Mouse (Mus musculus) right cerebral cortex, adult 18-20 months (tissue): ENCODE measurements around the gene Socs5.

Experiments used
- DNase-seq: peaks from one replicate; pipeline ENCODE4 v3.0.0; 2022; ENCODE audit warnings: mixed read lengths

Socs5 gene

DNA sequence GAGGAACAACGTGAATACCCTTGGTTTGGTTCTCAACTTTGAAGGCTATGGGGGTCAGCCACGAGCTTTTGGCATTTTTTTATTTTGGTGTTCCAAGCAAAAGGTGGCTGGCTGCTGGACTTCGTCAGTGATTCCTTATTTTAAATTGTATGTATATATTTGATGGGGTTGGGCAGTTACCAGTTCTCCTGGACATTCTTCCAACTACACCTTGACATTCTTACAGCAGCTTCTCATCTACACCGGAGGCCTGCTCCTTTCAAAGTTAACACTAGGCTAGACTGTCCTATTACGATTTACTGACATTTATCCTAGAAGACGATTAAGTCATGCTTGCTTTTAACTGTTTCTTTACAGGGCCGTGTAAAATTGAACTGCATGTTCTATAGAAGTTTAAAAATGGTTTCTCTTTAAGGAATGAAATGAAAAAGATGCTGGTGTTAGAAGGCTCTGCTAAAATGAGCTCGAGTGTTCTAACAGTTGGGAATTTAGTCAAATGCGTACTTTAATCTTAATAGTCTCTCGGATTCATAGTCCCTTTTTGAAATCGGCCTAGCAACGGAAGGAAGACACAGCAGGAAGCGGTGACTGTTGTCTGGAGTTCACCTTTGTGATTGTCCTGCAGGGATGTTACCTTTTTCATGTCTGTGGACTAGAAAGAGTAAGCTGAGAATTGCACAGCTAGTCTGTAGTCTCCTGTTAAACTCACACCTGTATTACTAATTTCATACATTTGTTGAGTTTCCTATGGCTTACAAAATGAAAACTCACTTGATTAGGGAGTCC is 1.2 kb downstream of the Socs5 start:
- DNase-seq: no peak

DNA sequence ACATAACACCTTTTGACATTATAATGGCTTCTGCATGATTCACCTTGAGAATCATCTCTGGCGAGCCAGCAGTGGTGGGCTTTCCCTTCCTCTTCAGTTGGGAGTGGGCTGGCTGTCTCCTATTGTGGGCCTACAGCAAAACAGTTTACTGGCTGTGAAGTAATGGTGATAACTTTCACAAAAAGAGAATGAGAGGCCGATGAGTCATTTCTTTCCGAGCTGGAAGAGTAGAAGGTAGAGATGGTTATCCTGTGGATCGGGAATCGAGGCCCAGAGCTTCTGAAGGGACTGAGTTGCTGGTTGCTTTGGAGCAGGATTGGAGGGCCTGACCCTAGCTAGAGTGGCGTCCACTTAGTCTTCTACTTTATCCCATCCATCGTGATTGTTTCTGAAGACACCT is 2.0 kb downstream of the Socs5 start:
- no peak for DNase-seq

DNA sequence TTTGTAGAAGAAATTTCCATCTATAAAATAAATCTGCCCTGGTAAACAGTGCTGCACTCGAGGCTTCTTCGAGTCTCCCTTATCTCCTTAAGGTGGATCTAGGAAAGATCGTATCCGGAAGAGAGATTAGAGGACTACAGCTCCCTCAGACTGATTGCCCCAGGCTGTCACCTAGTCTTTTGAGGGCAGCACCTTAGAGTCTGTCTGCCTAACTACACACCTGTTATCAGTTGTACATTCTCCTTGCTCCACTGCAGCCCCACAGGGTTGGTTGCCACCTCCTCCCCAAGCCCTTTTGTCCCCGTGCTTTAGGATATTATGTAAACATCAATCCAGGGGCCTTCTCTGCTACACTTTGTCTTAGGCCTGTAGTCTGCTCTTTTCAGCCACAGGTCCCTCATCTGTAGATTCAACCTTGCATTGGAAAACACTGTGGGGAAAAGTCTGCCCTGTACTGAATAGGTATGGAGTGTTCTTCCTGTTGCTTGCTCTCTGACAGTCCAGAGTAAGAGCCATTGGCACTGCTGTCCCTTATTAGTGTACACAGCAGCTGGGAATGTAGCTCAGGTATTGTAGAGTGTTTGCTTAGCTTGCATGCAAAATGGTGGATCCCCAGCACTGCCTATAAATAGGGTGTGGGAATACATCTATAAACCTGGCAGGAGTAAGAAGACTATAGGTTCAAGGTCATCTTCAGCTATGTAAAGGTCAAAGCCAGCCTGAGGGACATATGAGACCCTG is 5.5 kb downstream of the Socs5 start:
- no peak for DNase-seq

DNA sequence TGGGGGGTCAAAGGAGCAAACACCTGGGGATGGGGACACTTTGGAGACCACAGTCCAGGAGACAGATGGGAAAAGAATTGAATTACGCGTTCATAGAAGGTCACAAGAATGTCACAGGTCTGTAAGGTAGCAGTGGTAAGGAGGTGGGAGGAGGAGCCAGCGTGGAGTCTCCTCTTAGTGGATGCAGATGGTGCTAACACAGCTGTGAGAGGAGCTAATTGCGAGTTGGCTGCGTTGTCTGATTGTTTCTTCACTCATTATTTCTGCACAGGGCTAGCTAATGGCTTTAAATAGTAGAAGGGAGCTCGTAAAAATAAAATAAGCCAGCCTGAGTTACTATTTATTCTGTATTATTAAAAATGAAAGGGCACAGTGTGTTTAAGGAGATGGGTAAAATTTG is 8.1 kb downstream of the Socs5 start:
- DNase-seq: no peak

DNA sequence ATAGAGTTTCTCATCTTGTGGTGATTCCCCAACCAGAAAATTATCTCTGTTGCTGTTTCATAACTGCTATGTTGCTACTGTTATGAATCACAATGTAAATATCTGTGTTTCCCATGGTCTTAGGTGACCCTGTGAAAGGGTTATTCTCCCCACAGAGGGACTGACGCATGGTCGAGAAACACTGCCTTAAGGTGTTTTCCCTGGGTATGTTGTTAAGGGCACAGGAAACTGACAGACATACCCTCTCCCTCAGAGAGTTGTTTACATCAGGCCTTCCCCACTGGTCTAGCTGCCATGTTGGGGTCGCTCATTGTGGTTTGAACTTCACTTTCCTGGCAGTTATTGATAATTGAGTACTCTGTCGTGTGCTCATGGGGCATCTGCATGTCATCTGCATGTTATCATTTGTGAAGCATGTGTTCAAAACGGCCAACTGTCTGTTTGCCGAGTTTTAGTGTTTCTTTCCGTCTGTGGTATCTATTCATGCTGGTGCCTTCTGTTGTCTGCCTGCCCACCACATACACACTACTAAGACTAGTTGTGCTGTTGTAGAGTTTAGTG is 11.6 kb downstream of the Socs5 start:
- no peak for DNase-seq

DNA sequence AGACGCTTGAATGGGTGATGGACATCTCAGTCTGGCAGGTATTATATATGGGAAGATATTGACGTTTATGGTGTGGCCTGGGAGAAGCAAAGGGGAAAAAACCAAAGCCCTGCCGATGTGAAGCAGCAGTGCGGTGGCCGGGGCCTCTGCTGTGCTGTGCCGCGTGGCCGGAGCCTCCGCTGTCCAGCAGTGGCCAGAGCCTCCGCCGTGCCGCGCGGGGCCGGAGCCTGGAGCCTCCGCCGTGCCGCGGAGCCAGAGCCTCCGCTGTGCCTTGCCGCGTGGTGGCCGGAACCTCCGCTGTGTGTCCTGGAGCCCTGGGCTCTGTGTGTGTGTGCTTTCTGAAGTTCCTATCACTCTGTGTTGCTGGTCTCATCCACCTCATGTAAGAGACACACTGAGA is 17.9 kb downstream of the Socs5 start:
- DNase-seq: no peak

DNA sequence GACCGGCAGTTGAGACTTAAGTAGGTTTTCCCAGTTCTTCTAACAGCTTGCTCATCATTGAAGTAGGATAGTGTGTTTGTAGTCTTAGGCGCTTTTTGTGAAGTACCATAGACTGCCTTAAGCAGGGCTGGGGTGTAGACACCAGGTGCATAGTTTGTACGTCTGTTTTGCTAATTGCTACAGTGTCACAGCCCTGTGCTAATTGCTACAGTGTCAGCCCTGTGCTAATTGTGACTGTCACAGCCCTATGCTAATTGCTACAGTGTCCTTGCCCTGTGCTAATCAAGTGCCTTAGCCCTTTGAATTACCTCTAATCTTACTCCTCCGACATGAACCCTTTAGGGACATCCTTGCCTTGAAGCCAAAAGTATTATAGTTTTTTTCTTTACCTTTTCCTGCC is 24.8 kb downstream of the Socs5 start:
- DNase-seq: no peak

DNA sequence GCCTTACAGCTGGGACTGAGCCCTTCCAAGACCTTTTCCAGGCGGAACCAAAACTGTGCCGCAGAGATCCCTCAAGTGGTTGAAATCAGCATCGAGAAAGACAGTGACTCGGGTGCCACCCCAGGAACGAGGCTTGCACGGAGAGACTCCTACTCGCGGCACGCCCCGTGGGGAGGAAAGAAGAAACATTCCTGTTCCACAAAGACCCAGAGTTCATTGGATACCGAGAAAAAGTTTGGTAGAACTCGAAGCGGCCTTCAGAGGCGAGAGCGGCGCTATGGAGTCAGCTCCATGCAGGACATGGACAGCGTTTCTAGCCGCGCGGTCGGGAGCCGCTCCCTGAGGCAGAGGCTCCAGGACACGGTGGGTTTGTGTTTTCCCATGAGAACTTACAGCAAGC is 26.3 kb downstream of the Socs5 start:
- no peak for DNase-seq

DNA sequence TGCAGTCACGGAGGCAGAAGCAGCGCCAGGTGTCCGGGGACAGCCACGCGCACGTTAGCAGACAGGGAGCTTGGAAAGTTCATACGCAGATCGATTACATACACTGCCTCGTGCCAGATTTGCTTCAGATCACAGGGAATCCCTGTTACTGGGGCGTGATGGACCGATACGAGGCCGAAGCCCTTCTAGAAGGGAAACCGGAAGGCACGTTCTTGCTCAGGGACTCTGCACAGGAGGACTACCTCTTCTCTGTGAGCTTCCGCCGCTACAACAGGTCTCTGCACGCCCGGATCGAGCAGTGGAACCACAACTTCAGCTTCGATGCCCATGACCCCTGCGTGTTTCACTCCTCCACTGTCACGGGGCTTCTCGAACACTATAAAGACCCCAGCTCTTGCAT is 27.2 kb downstream of the Socs5 start:
- DNase-seq: no peak

DNA sequence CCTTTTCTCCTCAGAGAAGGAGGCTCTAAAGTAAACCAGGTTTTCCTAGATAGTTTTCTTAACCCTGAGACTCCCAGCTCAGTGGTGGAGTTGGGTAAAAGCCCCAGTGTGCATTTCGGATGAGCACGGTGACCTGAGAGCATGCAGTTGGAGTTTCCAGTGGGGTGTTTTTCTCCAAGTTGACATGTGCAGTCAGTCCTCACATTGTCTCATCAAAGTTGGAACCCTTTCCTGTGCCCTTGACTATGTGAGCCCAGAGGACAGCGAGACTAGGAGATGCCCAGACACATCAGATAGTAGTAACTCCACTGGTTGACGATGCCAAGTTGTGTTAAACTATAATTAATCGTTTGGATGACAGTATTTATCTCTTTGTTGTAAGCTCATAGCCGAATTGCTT is 28.3 kb downstream of the Socs5 start:
- DNase-seq: no peak

DNA sequence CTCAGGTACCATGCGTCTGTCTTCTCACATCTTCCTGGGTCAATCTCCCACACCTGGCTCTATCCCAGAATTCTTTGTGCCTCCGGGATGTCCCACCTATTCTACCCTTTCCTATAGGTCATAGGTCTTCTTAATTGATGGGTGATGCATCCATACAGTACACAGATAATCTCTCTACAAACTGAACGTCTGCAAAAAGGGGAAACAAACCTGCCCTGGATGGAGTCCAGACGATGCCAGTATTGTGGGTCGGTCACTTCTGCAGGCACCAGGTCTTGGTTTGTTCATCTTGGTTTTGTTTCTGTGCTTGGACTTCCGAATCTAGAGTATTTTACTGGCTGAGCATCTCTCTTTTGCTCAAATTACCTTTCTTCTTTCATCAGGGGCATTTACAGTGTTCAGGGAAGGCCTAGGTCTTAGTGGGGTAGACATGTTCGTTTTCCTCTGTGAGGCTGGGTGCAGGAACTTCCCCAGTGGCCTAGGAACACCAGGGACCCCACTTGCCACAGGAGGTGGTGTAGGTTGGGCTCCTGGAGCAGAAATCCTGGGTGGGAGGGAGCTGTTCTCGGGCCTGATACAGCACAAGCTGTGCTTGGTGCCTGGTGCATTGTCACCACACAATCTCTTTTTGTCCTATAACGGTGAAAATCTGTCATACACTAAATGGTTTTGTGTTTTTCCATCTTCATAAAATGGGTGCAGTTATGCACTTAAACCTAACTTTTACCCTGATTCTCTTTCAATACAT is 33.9 kb downstream of the Socs5 start:
- no peak for DNase-seq

DNA sequence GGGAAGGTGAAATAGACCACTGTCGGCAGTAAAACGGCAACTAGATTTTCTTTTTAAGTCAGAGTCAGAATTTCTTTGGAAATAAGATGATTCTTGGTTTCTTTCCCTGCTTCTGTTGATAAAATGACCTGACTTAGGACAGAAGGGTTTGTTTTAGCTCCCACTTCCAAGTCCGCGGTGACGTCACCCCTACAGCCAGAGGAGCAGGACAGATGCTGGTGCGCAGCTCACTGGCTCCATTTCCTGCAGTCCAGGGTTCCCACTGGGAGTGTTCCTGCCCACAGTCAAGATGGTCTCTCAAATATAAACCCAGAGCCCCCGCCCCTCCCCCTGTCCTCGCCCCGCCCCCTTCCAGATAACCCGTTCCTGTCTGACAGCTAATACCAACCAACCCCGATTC is 34.8 kb downstream of the Socs5 start:
- no peak for DNase-seq

DNA sequence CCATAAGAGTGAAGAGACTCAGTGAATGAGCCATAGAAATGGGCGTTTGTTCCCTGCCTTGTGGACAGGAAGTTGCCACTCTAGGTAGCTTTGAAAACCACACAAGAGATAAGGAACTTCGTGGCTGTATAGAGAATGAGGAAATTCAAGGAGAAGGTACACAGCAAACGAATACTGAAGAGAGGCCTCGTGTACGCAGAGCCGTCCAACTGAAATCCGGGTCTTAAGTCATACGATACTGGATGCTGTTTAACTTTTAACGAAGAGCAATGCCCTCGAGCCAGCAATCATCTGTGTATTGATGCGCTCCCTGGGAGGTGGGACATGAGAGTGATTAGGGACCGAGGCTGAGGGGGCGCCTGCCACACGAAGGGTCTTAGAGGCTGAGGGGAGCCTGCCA is 35.7 kb downstream of the Socs5 start:
- DNase-seq: no peak

DNA sequence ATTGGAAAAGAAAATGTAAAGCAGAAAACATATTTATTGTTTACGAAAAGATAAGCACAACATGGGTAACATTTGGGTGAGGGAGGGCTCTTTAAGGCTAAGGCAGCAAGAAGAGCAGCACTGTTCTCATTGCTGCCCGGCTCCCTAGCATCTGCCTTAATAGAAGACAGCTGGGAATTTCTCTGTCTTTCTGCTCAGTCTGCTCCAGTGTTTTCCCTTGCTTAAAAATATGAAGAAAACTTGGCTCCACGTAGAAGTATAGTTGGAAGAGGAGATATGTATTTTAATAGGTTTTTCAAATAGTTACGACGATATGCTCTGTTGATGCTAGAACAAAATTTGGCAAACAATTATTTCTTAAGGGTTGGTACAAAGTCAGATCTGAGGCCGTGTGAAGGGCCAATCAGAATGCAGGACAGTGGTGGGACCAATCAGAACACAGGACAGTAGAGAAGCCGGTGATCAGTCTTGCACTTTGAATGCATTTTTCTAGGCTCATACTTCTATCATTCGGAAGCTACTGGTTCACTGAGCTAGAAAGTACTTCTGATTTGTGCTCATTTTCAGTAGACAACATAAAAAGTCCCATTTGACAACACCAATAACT is 39.0 kb downstream of the Socs5 start:
- no peak for DNase-seq

DNA sequence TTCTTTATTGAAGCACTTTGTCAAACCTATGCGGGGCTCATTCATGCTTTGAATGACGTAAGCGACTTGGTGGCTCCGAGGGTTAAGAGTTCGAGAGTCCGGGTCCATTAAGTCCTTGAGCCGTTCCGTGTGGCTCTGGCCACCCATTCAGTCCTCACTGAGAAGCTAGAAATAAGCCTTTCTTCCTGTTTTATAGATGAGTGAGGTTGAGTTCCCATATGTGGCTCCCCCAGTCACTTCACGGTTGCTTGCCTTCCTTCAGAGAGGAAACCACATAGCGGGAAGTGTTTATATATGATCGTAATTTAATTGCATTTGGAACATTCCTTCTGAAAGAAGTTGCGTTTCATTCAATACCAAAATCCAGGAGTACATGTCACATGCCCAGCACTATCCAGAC is 42.3 kb downstream of the Socs5 start:
- no peak for DNase-seq

DNA sequence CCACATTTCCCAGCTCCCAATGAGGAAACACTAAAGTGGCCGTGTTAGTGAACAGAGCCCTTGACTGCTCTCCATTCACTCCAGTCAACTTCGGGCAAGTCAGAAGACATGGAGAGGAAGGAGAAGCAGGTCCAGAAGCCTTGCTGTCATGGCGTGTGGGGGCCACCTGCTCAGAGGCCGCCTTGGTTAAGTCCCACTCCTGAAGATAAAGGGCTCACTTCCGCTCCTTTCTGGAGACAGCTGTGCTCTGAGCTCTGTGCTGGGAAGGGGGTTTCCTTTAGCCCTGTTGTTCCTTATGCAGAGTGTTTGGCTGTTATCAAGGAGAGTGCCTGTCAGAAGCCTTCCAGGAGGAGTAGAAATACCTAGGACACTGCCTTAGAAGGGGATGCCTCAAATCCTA is 45.5 kb downstream of the Socs5 start:
- no peak for DNase-seq

DNA sequence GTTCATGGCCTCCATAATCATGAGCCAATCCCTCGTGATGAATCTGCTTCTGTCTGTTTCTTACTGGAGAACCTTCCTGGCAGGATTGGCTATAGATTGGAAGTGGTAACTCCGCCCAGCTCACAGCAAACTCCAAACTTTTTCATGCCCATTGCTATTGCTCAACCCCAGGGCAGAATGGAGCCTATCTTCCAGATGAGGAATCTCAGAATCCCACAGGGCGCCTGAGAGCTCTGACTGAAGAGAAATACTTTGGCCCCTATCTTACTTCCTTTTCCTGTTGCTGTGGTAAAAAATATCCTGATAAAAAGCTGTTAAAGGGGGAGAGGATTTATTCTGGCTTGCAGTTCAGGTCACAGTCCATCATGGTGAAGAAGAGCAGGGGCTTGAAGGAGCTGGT is 48.2 kb downstream of the Socs5 start:
- DNase-seq: no peak

DNA sequence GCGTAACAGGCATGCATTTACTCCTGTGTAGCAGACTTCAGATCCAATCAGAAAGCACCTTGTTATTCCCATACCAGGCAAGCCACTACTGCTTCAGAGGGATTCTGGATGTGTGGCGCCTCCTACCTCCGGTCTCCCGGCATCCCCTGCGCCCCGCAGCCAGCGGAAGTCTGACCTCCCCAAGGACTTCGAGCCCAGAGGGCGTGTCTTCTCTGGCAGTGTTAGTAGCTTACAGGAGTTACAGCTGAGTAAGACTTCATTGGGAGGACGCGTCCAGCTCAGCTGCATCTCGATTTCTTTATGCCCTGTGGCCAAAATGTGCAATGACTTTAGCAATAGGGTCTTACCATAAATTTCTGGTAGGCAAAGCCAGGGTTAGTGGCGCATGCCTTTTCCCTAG is 50.3 kb downstream of the Socs5 start:
- DNase-seq: no peak

DNA sequence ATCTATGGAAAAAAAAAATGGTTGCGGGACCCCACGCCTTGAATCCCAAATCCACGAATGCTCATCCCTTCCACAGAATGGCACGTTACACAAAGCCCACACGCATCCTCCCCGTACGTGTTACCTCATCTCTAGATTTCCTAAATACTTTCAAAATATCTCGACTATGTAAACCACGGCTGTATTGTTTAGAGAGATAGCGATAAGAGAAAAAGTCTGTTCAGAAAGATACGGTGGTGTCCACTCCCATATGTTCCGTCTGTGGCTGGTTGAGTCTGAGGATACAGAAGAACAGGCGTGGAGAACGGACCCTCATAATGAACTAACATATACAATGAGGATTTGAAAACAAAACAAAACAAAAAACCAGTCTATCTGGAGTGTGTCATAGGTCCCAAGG is 51.1 kb downstream of the Socs5 start:
- DNase-seq: no peak

DNA sequence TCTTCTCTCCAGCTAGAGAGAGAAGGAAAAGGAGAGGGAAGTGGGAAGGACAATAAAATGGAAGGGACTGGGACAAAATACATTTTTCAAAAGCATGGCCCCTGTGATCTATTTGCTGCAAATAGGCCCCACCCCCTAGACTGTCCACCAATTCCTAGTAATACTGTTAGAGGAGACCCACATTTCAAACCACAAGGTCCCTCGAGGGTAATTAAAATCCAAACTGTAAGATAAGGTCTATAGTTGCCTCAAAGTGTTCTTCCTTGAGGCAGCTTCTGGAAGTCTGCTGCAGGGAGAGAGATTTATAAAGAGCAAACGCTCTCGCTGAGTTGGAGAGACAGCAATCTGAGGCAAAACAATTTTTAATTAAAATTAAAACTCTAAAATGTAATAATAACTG is 52.8 kb downstream of the Socs5 start:
- no peak for DNase-seq

DNA sequence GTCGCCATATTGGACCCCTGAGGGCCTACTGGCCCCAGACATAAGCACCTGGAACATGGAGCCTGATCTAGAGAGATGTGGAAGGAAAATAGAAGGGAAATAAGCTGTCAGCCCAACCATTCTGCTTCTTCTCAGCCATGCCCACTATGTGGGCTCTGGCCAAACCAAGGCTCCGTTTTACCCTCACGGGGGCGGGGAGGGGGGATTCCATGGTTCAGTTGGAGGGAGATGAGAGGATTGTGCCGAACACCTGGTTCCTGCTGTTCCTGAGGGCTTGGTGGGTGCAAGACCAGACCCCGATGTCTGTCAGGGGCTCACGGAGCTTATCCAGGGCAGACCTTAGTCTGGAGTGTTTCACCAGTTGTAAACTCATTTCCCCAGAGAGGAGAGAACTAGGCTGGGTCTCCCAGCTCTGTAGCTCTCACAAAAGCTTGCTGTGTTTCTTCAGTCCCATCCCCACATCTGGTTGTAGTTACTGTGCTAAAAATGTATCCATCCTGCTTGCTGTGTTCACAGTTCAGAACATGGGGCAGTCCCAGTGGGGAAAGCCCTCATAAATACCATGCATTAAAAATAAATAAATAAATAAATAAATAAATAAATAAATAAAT is 56.9 kb downstream of the Socs5 start:
- DNase-seq: no peak

DNA sequence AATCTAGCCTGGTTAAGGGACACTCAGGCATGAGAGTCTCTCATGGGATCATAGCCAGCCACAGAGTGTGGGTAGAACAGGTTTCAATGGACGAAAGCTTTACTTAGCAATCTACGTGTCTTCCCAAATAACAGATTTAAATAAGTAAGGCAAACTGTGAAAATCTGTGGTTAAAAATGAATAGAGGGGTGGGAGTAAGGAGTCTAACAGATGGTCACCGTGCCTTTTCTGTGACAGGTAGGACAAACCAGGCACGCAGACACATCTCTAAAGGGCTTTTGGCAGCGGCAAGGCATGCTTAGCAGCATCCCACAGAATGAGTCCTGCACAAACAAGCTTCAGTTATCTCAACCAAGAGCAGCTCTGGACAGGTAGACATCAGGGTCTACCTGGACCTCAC is 59.9 kb downstream of the Socs5 start:
- DNase-seq: no peak

DNA sequence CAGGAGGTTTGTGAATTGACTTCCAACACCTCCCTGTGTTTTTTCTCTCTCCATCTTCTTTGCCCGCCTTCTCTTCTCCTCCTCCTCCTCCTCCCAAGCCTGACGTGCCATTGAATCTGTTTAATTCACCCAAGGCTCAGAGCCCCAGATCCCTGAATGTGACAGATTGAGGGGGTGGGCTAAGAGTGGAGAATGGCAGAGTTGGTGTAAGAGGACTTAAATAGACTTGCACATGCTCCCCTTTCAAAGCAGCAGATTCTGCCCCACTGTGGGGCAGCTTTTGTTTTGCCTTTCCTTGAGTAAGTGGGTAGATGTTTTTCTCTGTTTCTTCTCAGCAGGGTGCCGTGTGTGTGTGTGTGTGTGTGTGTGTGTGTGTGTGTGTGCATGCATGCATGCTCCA is 61.6 kb downstream of the Socs5 start:
- DNase-seq: peak; percentile 63
